Mouse (Mus musculus) CH12.LX (cell line): ENCODE results near the gene Sec16a.

Experiments
- CHD2 ChIP-seq: IDR thresholded peaks from 2 replicates; pipeline ENCODE4 v1.6.1; 2011; ENCODE audit warnings: low read length, improper control_type of control experiment
- CTCF ChIP-seq, 2 experiments: IDR thresholded peaks in 1 of 2; conservative IDR thresholded peaks in 1 of 2; 2 replicates each; pipeline ENCODE4 v1.5.1; 2011 to 2012; ENCODE audit warnings: low read depth in 2 of 2, low read length in 2 of 2, improper control_type of control experiment in 1 of 2, inconsistent platforms in 1 of 2, mild to moderate bottlenecking in 1 of 2, moderate library complexity in 1 of 2
- E2F4 ChIP-seq: IDR thresholded peaks from 2 replicates; pipeline ENCODE4 v1.6.1; 2011; ENCODE audit warnings: low read depth, low read length, improper control_type of control experiment; ENCODE audit not compliant: insufficient replicate concordance
- JUND ChIP-seq: conservative IDR thresholded peaks from 2 replicates; pipeline ENCODE4 v1.6.1; 2011; ENCODE audit warnings: low read depth, low read length, improper control_type of control experiment
- KAT2A ChIP-seq: IDR thresholded peaks from 2 replicates; pipeline ENCODE4 v1.6.1; 2012; ENCODE audit warnings: low read length, improper control_type of control experiment, inconsistent platforms; ENCODE audit not compliant: insufficient replicate concordance
- MAX ChIP-seq: IDR thresholded peaks from 2 replicates; pipeline ENCODE4 v1.6.1; 2011; ENCODE audit warnings: low read length, improper control_type of control experiment
- MEF2A ChIP-seq: IDR thresholded peaks from 2 replicates; pipeline ENCODE4 v1.6.1; 2014; ENCODE audit warnings: low read depth, mild to moderate bottlenecking, inconsistent platforms, low read length, improper control_type of control experiment, borderline replicate concordance
- NRF1 ChIP-seq: IDR thresholded peaks from 2 replicates; pipeline ENCODE4 v1.6.1; 2014; ENCODE audit warnings: low read depth, mild to moderate bottlenecking, inconsistent platforms, low read length, improper control_type of control experiment, moderate library complexity
- POLR2A ChIP-seq: IDR thresholded peaks from 2 replicates; pipeline ENCODE4 v1.6.1; 2011; ENCODE audit warnings: low read depth, mild to moderate bottlenecking, improper control_type of control experiment, low read length
- POLR2AphosphoS2 ChIP-seq: IDR thresholded peaks from 2 replicates; pipeline ENCODE4 v1.6.1; 2011; ENCODE audit warnings: low read depth, low read length, improper control_type of control experiment
- SMC3 ChIP-seq: IDR thresholded peaks from 2 replicates; pipeline ENCODE4 v1.6.1; 2011; ENCODE audit warnings: low read depth, low read length, improper control_type of control experiment
- TBP ChIP-seq: conservative IDR thresholded peaks from 2 replicates; pipeline ENCODE4 v1.6.1; 2011; ENCODE audit warnings: low read depth, low read length, improper control_type of control experiment
- USF1 ChIP-seq: IDR thresholded peaks from 2 replicates; pipeline ENCODE4 v1.6.1; 2014; ENCODE audit warnings: low read depth, mild to moderate bottlenecking, inconsistent platforms, low read length, improper control_type of control experiment
- USF2 ChIP-seq: conservative IDR thresholded peaks from 2 replicates; pipeline ENCODE4 v1.6.1; 2011; ENCODE audit warnings: low read depth, low read length, improper control_type of control experiment

GRCm38 (mm10) chr2:26443876-26444275, 1.1 kb downstream of the Sec16a start:
- TF ChIP-seq MAX (no peak), E2F4 (no peak), MEF2A (no peak), POLR2AphosphoS2 (no peak), CTCF (conservative IDR thresholded peaks at IDR 0.05 in 1 of 2, IDR thresholded peaks at IDR 0.05 in 1 of 2; ENCODE audit: low read depth in 2 of 2, low read length in 2 of 2) (no peak), SMC3 (no peak), USF1 (no peak), KAT2A (no peak), USF2 (no peak), JUND (no peak), CHD2 (no peak), POLR2A (no peak), TBP (no peak), NRF1 (no peak)
